Mouse (Mus musculus) kidney, postnatal 10 days (tissue): ENCODE measurements around the gene Hoxc6.

Source experiments
- DNase-seq: peaks from one replicate; pipeline ENCODE4 v3.0.0; 2021; ENCODE audit warnings: mixed read lengths

Hoxc6 gene

DNA sequence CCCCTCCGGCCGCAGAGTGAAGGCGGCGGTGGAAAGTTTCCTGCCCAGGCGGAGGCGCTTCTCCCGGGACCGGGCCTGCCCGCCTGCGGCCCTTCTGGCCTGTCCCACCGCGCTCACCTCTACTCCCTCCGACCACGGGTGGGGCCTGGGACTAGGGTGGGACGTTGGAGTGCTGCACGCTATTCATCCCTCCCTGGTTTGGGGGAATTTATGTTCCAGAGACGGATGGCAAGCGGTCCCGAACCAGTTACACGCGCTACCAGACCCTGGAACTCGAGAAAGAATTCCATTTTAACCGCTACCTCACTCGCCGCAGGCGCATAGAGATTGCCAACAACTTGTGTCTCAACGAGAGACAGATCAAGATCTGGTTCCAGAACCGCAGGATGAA is 16.9 kb downstream of the Hoxc6 start:
- peak; percentile 59 for DNase-seq

DNA sequence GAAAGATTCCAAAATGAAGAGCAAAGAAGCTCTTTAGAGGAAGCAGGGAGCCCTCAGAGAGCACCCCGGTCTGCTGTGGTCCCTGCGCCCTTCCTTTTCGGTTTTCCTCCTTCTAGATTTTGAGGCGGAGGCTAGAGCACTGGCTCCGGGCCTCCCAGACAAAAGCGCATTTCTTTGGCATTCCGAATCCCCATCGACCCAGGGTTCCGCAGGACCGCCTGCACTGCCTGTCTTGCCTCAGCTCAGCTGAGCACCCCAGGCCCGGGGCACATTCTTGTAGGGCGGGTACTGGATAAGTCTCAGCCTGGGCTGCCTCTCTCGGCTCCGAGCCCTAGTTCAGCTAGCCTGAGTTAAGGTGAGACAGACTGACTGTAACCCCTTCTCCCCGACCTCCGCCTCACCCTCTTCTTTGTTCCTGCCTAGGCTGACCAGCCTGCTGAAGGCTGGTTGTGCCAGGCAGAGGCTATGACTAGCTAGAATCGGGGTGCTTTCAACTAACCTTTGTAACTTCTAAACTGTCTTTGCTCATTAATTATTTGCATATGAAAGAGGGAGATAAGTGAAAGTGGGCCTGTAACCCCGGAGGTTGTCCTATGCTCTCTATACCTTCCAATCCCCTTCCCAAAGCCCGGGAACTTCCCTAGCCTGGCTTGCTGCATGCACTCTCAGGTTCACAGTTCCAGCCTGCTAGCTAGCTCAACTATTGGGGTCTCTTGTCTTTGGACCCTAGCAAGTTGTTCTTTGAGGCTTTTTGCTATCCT is 17.5 kb downstream of the Hoxc6 start:
- peak; percentile 57 for DNase-seq

DNA sequence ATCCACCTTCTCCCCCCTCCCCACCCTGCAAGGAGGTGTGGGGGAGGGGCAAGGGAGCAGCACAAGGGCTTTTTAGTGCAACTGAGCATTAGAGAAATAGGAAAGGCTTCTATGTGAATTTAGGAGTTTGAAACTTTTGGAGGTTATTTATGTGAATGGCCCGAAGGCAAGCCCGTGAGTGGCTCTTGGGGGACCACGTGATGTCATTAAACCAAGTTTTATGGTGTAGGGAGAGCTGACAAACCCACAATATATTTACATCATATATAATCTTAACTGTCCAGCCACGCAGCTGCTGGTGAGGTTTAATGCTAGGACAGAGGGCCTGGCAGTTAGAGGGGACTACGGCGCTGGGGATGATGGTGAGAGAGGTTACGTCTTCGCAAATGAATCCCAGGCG is 20.6 kb downstream of the Hoxc6 start, which contains the start of gene Hoxc4:
Hoxc4 (plus strand) TSS at position 299 of the 400 bp plus-strand sequence.
- no peak for DNase-seq

DNA sequence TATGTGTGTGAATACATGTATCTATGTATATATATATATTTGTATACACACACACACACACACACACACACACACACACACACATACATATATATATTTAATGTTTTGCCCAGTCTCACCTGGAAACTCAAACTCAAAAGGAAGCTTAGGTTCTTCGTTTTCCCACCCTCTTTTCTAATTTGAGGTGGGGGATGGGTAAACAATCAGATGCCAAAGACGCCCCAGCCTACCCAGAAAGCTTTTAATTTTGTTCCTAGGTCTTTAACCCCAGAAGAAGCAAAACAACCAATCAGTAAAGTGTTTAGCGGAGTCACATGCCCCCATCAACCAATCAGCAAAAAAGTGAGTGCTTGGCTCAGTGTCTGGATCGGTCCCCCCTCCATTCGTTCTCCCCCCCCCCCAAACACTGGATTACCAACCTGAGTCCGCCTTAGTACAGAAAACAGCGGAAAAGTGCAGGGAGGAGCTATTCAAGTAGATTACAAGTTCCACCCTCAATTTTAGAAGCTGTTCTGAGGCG is 22.9 kb downstream of the Hoxc6 start:
- no peak for DNase-seq

DNA sequence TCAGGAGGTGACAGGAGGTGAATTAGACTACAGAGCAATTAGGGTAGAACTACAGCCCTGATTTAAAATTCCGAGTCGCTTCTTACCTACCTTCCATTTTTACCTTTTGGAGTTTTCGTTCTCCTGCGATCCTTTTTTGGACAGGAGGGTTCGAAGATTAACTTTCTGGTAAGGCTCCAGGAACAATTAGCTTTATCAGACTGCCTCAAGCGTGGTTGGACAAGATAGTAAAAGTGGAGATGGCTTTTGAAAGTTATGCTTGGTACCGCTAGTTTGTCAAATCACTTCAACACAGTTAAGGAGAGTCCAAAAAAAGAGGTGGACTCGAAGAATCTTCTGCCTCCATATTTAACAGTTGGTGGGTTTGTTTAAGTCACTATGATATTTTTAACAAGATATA is 23.5 kb downstream of the Hoxc6 start:
- DNase-seq, result no peak

DNA sequence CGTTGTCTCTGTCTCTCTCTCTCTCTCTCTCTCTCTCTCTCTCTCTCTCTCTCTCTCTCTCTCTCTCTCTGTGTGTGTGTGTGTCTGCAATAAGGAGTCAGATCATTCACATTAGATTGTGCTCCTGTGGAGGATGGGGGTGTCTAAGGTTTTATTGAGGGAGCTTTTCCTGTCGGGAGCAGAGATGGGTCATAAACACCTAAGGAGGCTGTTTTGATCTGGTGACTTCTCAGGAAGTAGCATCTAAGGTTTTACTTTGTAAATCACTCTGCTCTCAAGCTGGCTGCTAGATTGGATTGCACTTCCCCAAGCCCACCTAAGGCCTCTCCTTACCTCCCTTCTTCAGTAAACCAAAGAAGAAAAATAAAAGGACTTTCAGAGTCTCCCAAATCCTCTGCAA is 26.1 kb downstream of the Hoxc6 start:
- DNase-seq, result no peak

DNA sequence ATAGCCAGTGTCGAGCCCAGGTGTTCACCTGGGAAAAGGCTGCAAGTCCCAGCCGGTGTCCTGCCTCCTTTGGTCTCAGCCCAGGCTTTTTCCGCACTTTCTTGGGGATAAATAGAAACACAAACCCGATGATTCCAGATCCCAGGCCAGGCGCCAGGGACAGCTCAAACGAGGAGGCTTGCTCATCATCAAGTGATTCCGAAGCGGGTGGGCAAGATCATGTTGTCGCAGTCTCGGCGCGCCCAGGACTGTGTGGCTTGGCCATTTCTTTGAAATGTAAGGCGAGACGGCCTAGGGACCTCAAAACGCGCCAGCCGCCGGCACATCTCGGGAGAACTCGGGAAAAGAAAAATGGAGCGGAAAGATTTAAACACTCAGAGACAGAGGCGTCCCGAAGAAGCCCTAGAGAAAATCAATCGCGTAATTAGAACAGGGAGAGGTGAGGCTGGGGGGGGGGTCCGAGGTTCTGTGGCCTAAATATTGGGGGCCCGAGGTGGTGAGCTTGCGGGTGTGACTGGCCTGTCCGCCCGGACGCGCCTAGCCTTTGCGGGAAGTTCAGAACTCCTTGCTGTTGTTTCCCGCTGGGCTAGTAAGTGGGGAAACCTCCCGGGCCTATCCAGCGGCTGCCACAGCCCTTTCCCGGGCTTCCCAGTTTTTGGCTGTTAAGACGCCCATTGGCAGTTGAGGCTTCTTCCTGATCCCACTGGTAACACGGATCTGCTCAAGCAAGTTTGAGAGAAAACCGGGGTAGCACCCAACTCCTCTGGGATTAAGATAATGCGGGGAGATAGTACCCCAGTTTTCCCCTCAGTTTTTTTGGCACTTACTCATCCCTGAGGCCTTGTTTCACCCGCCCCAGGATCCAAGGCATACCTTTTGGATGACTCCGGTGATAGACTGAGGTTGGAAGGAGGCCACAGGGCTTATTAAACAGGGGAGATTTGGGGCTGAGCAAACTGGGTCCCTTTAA is 29.5 kb downstream of the Hoxc6 start:
- no peak for DNase-seq

DNA sequence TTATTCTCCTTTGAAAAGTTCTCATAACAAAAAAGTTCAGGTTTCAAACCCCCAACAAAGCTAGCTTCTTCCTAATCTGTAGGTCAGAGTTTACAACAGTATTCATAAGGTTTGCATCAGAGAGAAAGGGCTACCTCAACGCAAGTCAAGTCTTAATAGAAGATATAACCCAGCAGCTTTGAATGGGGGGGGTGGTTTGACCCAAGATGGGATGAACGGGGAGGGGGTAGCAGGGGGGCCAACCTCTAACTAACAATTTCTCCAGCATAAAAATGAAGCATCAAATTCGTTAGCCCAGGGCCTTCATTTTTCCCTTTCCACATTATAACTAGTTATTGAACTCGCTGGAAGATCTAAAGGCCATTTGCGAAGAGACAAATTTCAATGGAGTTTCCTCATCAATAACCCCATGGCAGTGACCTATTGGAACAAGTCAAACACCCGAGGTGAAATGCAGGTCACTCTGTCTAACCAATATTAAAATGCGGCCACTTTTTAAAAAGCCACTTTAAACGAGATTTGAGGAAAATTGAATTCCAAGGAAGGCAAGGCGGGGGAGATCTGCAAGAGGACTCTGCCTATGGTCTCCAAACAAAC is 31.0 kb downstream of the Hoxc6 start:
- no peak for DNase-seq

DNA sequence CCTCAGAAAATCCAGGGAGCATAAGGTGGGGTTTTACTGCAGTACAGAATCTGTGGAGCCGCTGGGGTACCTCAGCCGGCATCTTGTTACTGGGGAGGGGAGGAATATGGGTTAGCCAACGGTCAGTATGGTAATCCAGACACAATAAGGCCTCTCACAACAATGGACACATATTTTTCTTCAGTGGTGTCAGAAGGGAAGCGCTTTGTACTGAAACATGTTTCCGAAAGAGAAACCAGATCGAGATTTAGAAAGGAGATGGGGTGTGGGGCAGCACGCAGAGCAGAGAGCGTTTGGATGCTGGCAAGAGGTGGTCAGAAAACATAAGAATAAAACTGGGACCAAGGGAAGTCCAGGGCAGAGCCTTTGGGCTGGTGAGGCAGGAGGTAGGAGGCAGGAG is 32.1 kb downstream of the Hoxc6 start:
- no peak for DNase-seq

DNA sequence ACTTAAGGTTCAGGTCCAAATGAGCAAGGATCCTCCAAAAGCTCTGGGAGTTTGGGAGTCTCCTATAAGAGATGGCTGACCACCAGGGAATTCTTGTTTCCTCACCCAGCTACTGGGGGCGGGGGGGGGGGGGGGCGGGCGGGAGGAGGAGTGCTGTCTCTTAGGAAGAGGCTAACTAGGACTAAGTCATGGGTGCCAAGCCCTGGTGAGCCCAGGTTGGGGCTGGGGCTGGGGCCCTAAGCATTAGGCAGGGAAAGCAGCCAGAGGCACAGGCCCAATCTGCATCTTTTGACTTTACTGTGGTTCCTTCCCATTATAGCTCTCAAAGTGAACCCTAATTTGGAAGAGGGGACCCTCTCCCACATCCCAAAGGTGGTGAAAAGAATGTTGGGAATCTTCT is 34.1 kb downstream of the Hoxc6 start:
- no peak for DNase-seq

DNA sequence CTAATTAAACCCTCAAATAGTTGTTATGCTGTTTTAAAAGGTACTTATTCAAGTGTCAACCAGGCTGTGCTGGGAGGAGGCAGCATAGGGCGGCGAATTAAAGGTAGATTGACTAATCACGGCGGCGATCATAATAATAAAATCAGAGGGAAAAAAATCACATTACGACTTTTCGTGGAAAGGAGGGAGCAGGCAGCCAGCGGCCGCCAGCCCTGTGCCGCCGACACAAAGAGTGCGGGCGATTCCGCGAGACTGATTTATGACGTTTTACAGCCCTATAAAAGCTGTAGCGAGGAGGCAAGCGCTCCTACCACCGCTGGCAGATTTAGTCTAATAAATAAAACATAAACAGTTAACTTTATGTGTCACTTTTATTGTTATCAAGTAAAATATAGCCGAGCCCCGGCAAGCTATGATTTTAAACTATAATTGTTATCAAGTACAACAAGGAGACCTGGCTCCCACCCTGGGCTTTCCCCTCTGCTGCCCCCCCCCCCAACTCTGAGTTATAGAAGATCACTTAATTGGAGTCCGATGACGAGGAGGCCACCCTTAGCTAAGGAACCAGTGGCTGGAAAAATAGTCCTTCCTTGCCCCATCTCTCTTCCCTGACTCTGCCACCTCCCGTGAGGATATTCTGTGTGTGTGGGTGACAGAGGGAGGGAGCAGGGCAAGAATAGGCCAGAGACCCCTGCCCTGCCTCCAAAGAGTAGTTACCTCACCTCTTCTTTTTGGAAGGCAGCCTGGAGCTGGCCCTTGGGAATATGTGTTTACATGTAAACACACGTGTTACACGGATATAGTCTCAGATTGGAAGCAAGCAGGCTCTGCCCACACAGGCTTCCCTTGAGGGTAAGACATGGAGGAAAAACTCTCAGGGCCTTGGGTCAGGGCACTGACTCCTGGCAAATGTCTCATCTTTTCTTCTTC is 34.9 kb downstream of the Hoxc6 start:
- peak; percentile 56 for DNase-seq

DNA sequence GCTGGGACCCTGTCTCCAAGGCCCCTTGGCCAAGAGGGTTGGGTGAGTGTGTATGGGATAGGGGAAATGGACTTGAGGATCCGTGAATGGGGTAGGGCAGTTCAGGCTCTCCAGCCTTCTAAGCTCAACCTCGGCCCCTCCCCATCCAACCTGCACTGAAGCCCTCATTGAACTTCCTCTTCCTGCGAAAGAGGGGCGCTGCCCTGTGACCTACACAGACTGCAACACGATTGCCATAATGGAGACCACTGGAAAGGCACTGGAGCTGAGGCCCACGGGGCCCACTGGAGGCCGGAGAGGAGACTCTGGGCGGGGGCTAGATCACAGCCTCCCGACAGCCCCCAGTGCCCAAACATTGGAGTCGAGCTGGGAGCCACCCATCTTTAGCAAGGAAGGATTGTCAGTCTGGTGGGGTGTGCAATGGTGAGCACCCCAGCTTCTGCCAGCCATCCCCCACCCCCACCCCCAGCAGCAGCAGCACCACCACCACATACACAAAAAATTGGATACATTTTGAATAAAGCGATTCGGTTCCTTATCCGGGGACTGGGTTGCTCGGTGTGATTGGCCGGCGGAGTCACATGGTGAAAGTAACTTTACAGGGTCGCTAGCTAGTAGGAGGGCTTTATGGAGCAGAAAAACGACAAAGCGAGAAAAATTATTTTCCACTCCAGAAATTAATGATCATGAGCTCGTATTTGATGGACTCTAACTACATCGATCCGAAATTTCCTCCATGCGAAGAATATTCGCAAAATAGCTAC is 36.2 kb downstream of the Hoxc6 start:
- peak; percentile 53 for DNase-seq

DNA sequence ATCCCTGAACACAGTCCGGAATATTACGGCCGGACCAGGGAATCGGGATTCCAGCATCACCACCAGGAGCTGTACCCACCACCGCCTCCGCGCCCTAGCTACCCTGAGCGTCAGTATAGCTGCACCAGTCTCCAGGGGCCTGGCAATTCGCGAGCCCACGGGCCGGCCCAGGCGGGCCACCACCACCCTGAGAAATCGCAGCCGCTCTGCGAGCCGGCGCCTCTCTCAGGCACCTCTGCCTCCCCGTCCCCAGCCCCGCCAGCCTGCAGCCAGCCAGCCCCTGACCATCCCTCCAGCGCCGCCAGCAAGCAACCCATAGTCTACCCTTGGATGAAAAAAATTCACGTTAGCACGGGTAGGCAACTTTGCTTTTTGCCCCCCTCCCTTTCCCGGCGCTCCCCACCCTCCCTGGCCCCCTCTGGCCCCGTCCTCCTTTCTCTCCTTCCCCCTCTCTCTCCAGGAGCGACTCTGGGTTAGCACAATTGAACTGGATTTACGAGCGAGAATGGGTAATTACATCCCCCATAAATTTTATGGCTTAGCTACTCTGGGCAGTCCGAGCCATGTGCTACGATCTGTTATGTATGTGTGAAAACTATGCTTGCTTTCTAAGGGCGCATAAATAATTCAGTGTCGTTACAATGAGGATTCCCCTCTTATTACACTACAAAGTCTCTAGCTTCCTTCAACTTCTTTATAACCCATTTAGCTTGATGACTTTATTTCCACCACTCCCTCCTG is 36.9 kb downstream of the Hoxc6 start:
- peak; percentile 53 for DNase-seq

DNA sequence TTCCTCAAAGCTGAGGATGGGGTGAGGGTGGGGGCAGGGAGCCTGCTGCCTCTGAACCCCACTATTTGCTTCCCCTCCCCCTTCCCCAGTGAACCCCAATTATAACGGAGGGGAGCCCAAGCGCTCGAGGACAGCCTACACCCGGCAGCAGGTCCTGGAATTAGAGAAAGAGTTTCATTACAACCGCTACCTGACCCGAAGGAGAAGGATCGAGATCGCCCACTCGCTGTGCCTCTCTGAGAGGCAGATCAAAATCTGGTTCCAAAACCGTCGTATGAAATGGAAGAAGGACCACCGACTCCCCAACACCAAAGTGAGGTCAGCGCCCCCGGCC is 37.5 kb downstream of the Hoxc6 start:
- DNase-seq, result no peak

DNA sequence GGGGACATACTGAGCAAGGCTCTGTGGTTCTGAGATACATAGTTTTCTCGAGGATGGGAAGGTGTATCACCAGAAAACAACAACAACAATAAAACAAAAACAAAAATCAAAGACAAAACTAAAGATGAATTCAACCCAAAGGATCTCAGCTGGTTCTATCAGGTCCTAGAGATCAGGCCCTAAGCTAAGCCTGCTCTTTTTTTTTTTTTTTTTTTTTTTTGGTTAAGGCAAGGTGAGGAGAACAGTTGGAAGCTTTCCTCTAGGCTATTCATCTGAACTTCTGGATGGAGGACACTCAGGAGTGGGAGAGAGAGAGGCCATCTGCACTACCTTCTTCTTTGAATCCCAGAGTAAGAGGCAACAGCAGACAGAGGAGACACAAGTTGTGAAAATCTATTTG is 39.5 kb downstream of the Hoxc6 start:
- DNase-seq, result no peak

DNA sequence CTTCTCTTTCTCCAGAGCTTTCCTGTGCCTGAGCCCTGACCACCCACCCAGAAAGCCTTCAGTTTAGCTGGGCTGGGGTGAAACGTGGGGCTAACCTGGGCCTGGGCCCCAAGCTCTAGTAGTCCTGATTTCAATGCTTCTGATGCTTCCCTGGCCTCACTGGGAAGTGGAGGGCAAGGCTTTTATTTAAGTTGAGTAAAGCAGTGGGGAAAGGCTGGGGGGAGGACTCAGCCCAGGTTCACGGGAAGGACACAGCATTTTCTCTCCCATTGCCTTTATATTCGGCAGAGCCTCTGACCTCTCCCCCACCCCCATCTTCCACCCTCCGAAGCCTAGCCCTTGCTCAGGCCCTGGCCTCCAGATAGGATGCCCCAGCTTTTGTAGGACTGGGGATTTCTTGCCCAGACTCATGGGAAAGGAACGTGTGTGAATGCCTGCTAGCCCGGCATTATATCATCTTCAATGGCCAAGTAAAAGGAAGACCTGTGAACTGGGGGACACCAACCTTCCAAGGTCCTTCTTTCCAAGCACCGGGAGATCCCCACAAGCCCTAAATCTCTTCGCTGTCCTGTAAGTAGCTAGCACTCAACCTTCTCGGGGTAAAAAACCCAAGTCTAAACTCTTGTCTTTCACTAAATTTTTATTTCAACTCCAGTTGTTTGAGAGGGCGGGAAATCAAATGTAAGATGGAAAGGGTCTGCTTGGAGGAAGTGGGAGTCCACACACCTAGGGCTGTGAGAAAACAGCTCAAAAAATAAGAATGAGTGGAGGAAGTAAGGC is 40.8 kb downstream of the Hoxc6 start:
- DNase-seq, result no peak

DNA sequence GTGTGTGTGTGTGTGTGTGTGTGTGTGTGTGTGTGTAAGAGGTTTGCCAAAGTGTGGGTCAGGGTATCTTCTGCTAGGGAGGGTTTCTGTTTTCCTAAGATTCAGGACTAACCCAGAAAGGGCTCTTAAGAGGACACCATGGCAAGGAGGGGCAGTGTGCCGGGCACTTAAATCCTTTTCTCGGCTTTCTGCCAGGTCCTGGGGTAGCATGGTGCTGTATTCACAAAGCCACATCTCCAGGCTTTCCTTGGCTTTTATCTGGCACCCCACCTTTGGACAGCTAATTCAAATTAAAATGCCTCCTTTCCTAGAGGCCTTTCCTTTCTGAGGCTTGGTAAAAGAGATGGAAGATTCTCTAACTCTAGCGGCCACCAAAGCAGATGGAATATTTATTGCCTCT is 41.6 kb downstream of the Hoxc6 start:
- no peak for DNase-seq

DNA sequence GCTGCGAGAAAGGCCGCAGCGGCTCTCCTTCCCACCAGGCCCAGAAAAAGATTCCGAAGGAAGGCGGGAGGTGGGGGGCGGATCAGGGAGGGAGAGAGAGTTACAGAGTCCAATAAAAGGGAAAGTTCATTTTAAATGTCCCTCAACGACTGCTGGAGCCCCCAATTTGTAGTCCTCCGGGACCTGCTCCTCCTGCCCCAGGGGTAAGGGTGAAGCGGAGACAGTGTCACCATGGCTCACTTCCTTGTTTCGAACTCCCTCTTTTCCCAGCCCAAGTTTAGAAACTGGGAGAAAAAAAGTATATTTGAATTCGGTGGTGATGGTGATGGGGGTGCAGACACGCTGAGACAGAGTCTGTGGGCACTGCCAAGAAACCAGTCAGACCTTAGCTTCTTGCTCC is 42.5 kb downstream of the Hoxc6 start:
- peak; percentile 50 for DNase-seq

DNA sequence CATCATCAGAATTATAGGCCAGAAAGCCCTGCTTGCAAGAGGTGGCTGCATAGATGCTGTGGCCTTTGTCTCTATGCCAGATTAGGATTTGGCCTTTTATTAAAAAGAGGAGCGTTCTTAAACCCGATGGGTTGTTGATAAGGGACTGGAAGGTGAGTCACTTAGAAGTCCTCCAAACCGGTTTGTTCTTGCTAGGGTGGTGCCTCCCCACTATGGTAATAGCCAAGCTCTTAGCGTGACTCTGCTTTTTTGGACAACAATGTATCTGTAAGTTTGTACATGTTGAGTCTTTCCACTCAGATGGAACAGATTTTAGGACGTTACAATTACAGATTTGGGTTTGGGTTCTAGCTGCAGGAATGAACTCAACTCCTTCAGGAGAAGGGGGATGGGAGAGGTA is 43.6 kb downstream of the Hoxc6 start:
- DNase-seq, result no peak

DNA sequence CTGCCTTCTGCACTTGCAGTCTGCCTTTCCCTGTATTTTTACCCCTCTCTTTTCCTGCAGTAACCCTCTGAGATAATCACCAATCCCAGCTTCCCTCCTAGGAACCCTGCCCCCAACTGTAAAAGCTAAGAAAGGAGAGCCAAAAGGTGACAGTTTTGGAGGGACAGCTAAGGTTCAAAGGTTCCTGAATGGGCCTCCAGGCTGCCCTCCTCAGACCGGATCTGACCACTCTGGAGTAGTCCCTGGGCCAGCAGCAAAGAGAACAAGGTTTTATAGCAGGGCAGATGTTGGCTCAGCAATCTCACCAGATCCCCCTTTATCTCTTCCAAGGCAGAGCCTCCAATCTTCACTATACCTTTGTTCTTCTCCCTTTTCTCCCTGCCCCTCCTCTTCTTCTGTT is 44.2 kb downstream of the Hoxc6 start:
- DNase-seq, result no peak
